Mouse (Mus musculus): ENCODE data around the gene Armh1. TPM values are rescaled to one million over a fixed set of nuclear protein-coding genes. Genes with fewer than 3 reads are reported as not detected.

Armh1 gene
- total RNA-seq, 1 experiment, result 0.18 TPM

DNA sequence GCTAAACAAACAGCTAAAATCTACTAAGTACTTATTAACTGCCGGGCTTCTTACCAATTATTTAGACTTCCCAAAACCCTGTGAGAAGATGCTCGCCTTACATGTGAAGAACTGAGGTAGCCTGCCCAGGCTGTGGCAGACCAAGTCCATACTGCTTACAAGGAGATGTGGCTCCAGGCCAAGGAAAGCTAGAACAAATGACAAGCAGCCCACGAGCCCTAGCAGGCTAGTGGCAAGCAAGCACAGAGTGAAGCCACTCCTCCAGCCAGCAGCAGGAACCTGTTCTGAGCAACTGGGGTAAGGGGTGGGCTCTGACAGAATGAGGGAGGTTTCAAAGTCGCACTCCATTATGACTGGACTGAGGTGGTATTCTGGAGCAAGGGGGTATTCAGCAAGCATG, 22.8 kb upstream of the Armh1 start:
- H3K9ac ChIP-seq (ENCODE audit: insufficient read depth, low read depth, low read length, poor library complexity, severe bottlenecking), result no peak overlapping the region
- in situ Hi-C loops (cut with MboI; ENCODE audit: low sequenced_read_pairs in 2 of 2, unreplicated experiment in 2 of 2), result no loop called here
- no peak overlapping the region for H3K4me3 ChIP-seq (ENCODE audit: insufficient read depth in 1 of 2, low read depth in 1 of 2, low read length in 2 of 2, poor library complexity in 1 of 2, severe bottlenecking in 1 of 2)
- H3K9me3 ChIP-seq (ENCODE audit: control insufficient read depth, insufficient read depth, low read depth, low read length), result no peaks in the 10 kb centered on the region
- TF ChIP-seq ZNF384 (IDR thresholded peaks at IDR 0.05; ENCODE audit: low read depth, low read length) (no peak), CHD2 (IDR thresholded peaks at IDR 0.05; ENCODE audit: low read depth, low read length) (no peak), ZC3H11A (IDR thresholded peaks at IDR 0.05; ENCODE audit: borderline replicate concordance, low read depth, low read length) (no peak), MAFK (IDR thresholded peaks at IDR 0.05; ENCODE audit: insufficient read depth, low read depth, low read length) (no peak), HCFC1 (IDR thresholded peaks at IDR 0.05; ENCODE audit: borderline replicate concordance, insufficient read depth, low read length) (no peak)
- H3K4me1 ChIP-seq (ENCODE audit: control insufficient read depth in 2 of 2, insufficient read depth in 2 of 2, low read length in 2 of 2, poor library complexity in 1 of 2), result peaks cover 0 to 18% of the 10 kb centered on the region in 2 experiments; a peak in 1 of 4 replicates
- no peak for DNase-seq (ENCODE audit: low read depth, low spot score)
- peaks cover 60% of the 10 kb centered on the region for H3K36me3 ChIP-seq (ENCODE audit: control insufficient read depth, insufficient read depth, low read length, poor library complexity, severe bottlenecking)
- no peak overlapping the region for H3K27ac ChIP-seq (ENCODE audit: insufficient read depth, low read depth, low read length, poor library complexity, severe bottlenecking)

DNA sequence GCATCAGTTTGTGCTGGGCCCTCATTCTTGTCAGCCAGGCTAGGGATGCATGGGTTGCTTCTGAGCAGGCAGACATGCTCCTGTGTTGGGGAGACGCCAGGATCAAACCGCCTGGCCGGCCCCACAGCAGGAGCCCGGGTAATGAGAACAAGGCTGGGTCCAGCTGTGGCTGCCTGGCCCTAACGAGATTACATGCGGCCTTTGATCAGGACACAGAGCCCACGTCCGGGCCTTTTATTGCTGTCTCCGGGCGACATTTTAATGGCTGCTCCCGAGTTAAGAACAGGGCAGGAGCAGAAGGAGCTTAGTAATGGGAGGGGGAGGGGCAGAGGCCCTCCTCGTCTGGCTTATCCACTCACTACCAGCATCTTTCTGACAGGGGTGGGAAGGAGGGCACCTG, 20.5 kb upstream of the Armh1 start:
- H3K36me3 ChIP-seq (ENCODE audit: control insufficient read depth, insufficient read depth, low read length, poor library complexity, severe bottlenecking), result peaks cover 43% of the 10 kb centered on the region
- no peak for DNase-seq (ENCODE audit: low read depth, low spot score)
- no peak overlapping the region for H3K9ac ChIP-seq (ENCODE audit: insufficient read depth, low read depth, low read length, poor library complexity, severe bottlenecking)
- no peak for TF ChIP-seq ZNF384 (IDR thresholded peaks at IDR 0.05; ENCODE audit: low read depth, low read length)
- peaks cover 2 to 25% of the 10 kb centered on the region in 2 experiments; a peak in 2 of 4 replicates for H3K4me1 ChIP-seq (ENCODE audit: control insufficient read depth in 2 of 2, insufficient read depth in 2 of 2, low read length in 2 of 2, poor library complexity in 1 of 2)
- no peak overlapping the region for H3K4me3 ChIP-seq (ENCODE audit: insufficient read depth in 1 of 2, low read depth in 1 of 2, low read length in 2 of 2, poor library complexity in 1 of 2, severe bottlenecking in 1 of 2)
- no peaks in the 10 kb centered on the region for H3K9me3 ChIP-seq (ENCODE audit: control insufficient read depth, insufficient read depth, low read depth, low read length)
- H3K27ac ChIP-seq (ENCODE audit: insufficient read depth, low read depth, low read length, poor library complexity, severe bottlenecking), result no peak overlapping the region
- in situ Hi-C loops (cut with MboI; ENCODE audit: low sequenced_read_pairs in 2 of 2, unreplicated experiment in 2 of 2), result no loop called here

DNA sequence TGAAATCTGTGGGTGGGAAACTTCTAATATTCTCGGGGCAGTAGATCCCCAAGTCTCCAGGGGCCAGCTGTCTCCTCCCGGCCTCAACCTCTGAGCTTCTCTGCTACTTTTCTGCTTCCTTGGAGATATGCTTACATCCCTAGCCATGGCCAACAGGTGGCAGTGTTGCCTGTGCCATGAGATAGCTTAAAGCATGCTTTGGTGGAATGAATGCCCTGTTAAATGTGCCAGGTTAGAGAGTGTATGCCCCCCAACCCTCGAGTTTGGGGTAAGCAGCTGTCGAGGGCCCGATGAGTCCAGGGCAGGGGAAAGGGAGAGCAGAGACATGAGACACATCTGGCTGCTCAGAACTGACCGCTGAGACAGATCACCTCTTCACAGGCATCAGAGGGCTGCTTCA, 18.4 kb upstream of the Armh1 start:
- Histone ChIP-seq H3K9ac (ENCODE audit: insufficient read depth, low read depth, low read length, poor library complexity, severe bottlenecking) (no peak overlapping the region), H3K27ac (ENCODE audit: insufficient read depth, low read depth, low read length, poor library complexity, severe bottlenecking) (no peak overlapping the region), H3K4me3 (ENCODE audit: insufficient read depth in 1 of 2, low read depth in 1 of 2, low read length in 2 of 2, poor library complexity in 1 of 2, severe bottlenecking in 1 of 2) (no peak overlapping the region), H3K36me3 (ENCODE audit: control insufficient read depth, insufficient read depth, low read length, poor library complexity, severe bottlenecking) (peaks cover 23% of the 10 kb centered on the region), H3K4me1 (ENCODE audit: control insufficient read depth in 2 of 2, insufficient read depth in 2 of 2, low read length in 2 of 2, poor library complexity in 1 of 2) (peaks cover 2 to 19% of the 10 kb centered on the region in 2 experiments; a peak in 2 of 4 replicates), H3K9me3 (ENCODE audit: control insufficient read depth, insufficient read depth, low read depth, low read length) (no peaks in the 10 kb centered on the region)
- TF ChIP-seq MAFK (IDR thresholded peaks at IDR 0.05; ENCODE audit: insufficient read depth, low read depth, low read length) (no peak), ZC3H11A (IDR thresholded peaks at IDR 0.05; ENCODE audit: borderline replicate concordance, low read depth, low read length) (peak; percentile 67; the same call in 1 of the 2 replicates)
- DNase-seq (ENCODE audit: low read depth, low spot score), result peak; percentile 85
- in situ Hi-C loops (cut with MboI; ENCODE audit: low sequenced_read_pairs in 2 of 2, unreplicated experiment in 2 of 2), result no loop called here

DNA sequence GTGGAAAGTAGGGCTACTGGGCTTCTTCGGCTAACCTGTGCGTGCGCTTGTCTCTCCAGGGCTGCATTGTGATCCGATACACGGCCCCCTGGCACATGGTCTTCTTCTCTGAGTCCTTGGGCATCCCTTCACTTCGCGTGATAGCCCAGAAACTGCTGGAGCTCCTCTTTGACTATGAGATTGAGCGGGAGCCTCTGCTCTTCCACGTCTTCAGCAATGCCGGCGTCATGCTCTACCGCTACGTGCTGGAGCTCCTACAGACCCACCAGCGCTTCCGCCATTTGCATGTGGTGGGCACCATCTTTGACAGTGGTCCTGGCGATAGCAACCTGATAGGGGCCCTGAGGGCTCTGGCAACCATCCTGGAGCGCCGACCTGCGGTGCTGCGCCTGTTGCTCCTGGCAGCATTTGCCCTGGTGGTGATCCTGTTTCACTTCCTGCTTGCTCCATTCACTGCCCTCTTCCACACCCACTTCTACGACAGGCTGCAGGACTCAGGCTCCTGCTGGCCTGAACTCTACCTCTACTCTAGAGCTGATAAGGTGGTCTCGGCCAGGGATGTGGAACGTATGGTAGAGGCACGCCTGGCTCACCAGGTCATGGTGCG, 16.0 kb upstream of the Armh1 start:
- peak overlapping the region; percentile 42 to 53 for H3K4me3 ChIP-seq (ENCODE audit: insufficient read depth in 1 of 2, low read depth in 1 of 2, low read length in 2 of 2, poor library complexity in 1 of 2, severe bottlenecking in 1 of 2)
- DNase-seq (ENCODE audit: low read depth, low spot score), result no peak
- no peaks in the 10 kb centered on the region for H3K9me3 ChIP-seq (ENCODE audit: control insufficient read depth, insufficient read depth, low read depth, low read length)
- H3K27ac ChIP-seq (ENCODE audit: insufficient read depth, low read depth, low read length, poor library complexity, severe bottlenecking), result no peak overlapping the region
- TF ChIP-seq ZNF384 (IDR thresholded peaks at IDR 0.05; ENCODE audit: low read depth, low read length) (no peak), ZC3H11A (IDR thresholded peaks at IDR 0.05; ENCODE audit: borderline replicate concordance, low read depth, low read length) (no peak), CHD2 (IDR thresholded peaks at IDR 0.05; ENCODE audit: low read depth, low read length) (no peak), HCFC1 (IDR thresholded peaks at IDR 0.05; ENCODE audit: borderline replicate concordance, insufficient read depth, low read length) (no peak)
- H3K36me3 ChIP-seq (ENCODE audit: control insufficient read depth, insufficient read depth, low read length, poor library complexity, severe bottlenecking), result peaks cover 15% of the 10 kb centered on the region
- in situ Hi-C loops (cut with MboI; ENCODE audit: low sequenced_read_pairs in 2 of 2, unreplicated experiment in 2 of 2), result no loop called here
- peaks cover 2 to 19% of the 10 kb centered on the region in 2 experiments; a peak in 2 of 4 replicates for H3K4me1 ChIP-seq (ENCODE audit: control insufficient read depth in 2 of 2, insufficient read depth in 2 of 2, low read length in 2 of 2, poor library complexity in 1 of 2)
- peak overlapping the region; percentile 49 for H3K9ac ChIP-seq (ENCODE audit: insufficient read depth, low read depth, low read length, poor library complexity, severe bottlenecking)

DNA sequence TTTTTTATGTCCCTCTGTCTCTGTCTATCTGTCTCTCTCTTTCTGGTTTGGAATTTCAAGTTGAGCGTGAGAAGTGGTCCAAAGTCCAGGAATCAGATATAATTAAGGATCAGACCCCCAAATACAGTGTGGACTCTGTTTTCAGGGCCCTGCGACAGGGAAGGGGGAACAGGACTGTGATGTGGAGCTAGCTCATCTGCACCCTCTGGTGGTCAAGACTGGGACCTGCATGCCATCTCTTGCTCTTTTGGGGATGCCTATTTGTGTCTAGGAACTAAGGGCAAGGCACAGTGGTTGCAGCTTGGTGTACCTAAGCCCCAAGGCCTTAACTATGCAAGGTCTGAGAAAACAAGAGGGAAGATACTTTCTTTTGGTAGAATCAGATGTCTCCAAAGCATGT, 15.4 kb upstream of the Armh1 start:
- no peaks in the 10 kb centered on the region for H3K9me3 ChIP-seq (ENCODE audit: control insufficient read depth, insufficient read depth, low read depth, low read length)
- H3K4me3 ChIP-seq (ENCODE audit: insufficient read depth in 1 of 2, low read depth in 1 of 2, low read length in 2 of 2, poor library complexity in 1 of 2, severe bottlenecking in 1 of 2), result no peak overlapping the region
- in situ Hi-C loops (cut with MboI; ENCODE audit: low sequenced_read_pairs in 2 of 2, unreplicated experiment in 2 of 2), result no loop called here
- DNase-seq (ENCODE audit: low read depth, low spot score), result peak; percentile 75
- H3K4me1 ChIP-seq (ENCODE audit: control insufficient read depth in 2 of 2, insufficient read depth in 2 of 2, low read length in 2 of 2, poor library complexity in 1 of 2), result peaks cover 2 to 20% of the 10 kb centered on the region in 2 experiments; a peak in 2 of 4 replicates
- TF ChIP-seq HCFC1 (IDR thresholded peaks at IDR 0.05; ENCODE audit: borderline replicate concordance, insufficient read depth, low read length) (no peak), ZC3H11A (IDR thresholded peaks at IDR 0.05; ENCODE audit: borderline replicate concordance, low read depth, low read length) (peak; percentile 70)
- H3K36me3 ChIP-seq (ENCODE audit: control insufficient read depth, insufficient read depth, low read length, poor library complexity, severe bottlenecking), result peaks cover 10% of the 10 kb centered on the region; the same call in 1 of the 2 replicates
- peak overlapping the region; percentile 49; the same call in 1 of the 2 replicates for H3K9ac ChIP-seq (ENCODE audit: insufficient read depth, low read depth, low read length, poor library complexity, severe bottlenecking)
- H3K27ac ChIP-seq (ENCODE audit: insufficient read depth, low read depth, low read length, poor library complexity, severe bottlenecking), result no peak overlapping the region
